Mouse (Mus musculus) liver, adult 2 months (tissue): ENCODE measurements at regions not wholly inside any gene's neighbourhood (a gene's known extent, or its start where the extent isn't known, plus 50 kb on each side); places are given as distances from the start of the nearest gene placed in this dataset.

ENCODE experiments used
- DNase-seq: peaks from one replicate; pipeline ENCODE4 v3.0.0-alpha.2; 2011; ENCODE audit warnings: low read depth, low spot score; ENCODE audit errors: extremely low read depth
- H3K27ac ChIP-seq: fragments of 200-500 bp; replicated peaks from 2 replicates; pipeline ENCODE4 v1.5.1; 2012; ENCODE audit warnings: low read depth, mild to moderate bottlenecking, control low read depth, inconsistent platforms, low read length; ENCODE audit not compliant: insufficient read depth
- H3K27me3 ChIP-seq: fragments of 200-500 bp; 2 replicates; pipeline ENCODE4 v1.6.1; 2012; ENCODE audit warnings: mild to moderate bottlenecking, moderate library complexity, low read length, inconsistent platforms; ENCODE audit not compliant: control insufficient read depth, insufficient read depth
- H3K36me3 ChIP-seq: fragments of 200-500 bp; 2 replicates; pipeline ENCODE4 v1.6.1; 2012; ENCODE audit warnings: low read length, inconsistent platforms; ENCODE audit not compliant: control insufficient read depth, insufficient read depth
- H3K4me1 ChIP-seq: fragments of 200-500 bp; 2 replicates; pipeline ENCODE4 v1.6.1; 2011; ENCODE audit warnings: low read length; ENCODE audit not compliant: control insufficient read depth, insufficient read depth
- H3K4me3 ChIP-seq: fragments of 200-500 bp; 2 replicates; pipeline ENCODE4 v1.5.1; 2011; ENCODE audit warnings: low read depth, mild to moderate bottlenecking, control low read depth, low read length, moderate library complexity; ENCODE audit not compliant: insufficient read depth
- H3K79me2 ChIP-seq: fragments of 200-500 bp; 2 replicates; pipeline ENCODE4 v1.6.1; 2012; ENCODE audit warnings: inconsistent platforms, mild to moderate bottlenecking, low read length, moderate library complexity; ENCODE audit not compliant: control insufficient read depth, insufficient read depth
- H3K9ac ChIP-seq: fragments of 200-500 bp; 2 replicates; pipeline ENCODE4 v1.6.1; 2012; ENCODE audit warnings: low read depth, mild to moderate bottlenecking, control low read depth, inconsistent platforms, low read length
- CTCF ChIP-seq: fragments of 200-500 bp; IDR thresholded peaks from 2 replicates; pipeline ENCODE4 v1.5.1; 2011; ENCODE audit warnings: low read depth, low read length, control low read depth
- POLR2A ChIP-seq: fragments of 200-500 bp; IDR thresholded peaks from 2 replicates; pipeline ENCODE4 v1.6.1; 2011; ENCODE audit warnings: low read length, control low read depth; ENCODE audit not compliant: insufficient read depth; ENCODE audit errors: extremely low read depth
- WGBS: fragments of 180-500 bp; shearing (Covaris S2); methylation state at CpG from one replicate; pipeline ENCODE4 v1.1.7; 2018; 5-methylcytosine and 5-hydroxymethylcytosine counted together

DNA sequence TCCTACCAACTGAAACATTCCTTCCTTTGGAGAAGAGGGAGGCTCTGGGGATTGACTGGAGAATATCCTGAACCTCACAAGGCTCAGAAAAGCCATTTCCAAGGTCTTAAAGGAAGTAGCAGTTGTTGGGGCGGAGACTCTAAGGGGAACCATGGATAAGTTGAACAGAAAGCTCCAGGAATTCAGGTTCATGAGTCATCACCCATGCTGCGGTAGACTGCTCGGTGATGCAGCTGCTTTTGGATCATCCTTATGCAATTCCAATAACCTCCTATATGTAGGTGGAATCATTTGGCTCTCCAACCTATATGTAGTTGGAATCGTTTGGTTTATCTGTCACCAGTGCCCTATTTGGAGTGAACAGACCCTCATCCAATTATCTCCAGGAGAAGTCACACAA is 137.6 kb downstream of the Insig2 start:
- Histone ChIP-seq H3K36me3 (no peaks in the 10 kb centered on the region), H3K27ac (no peak overlapping the region), H3K27me3 (0 out of 2 replicates have a peak, but pooled peaks cover 2% of the 10 kb centered on the region), H3K9ac (no peak overlapping the region), H3K79me2 (no peaks in the 10 kb centered on the region), H3K4me1 (no peaks in the 10 kb centered on the region), H3K4me3 (no peak overlapping the region)
- no peak for DNase-seq
- no peak for TF ChIP-seq CTCF
- TF ChIP-seq POLR2A = no peak
- WGBS = 87% methylated on average over 4 of the region's 4 CpGs

DNA sequence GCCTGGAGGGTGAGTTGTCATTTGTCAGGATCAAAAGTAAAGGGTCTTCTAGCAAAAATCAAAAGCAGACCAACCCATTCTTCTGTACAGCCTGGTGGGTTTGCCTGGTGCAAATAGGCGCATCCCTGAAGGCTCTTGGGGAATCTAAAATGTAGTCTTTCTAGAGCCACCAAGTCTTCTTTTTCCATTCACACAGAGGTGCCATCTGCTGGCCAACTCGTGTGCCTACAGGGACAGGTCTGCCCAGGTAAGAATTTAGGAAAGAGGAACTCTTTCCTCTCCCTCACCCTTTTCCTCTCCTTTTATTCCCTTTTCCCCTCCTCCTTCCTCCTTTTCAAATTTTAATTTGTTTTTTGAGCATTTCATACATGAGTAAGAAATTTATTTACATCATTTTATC is 116.5 kb downstream of the Insig2 start:
- Histone ChIP-seq H3K36me3 (no peaks in the 10 kb centered on the region), H3K27me3 (no peaks in the 10 kb centered on the region), H3K4me1 (no peaks in the 10 kb centered on the region), H3K79me2 (no peaks in the 10 kb centered on the region), H3K9ac (no peak overlapping the region), H3K27ac (no peak overlapping the region), H3K4me3 (no peak overlapping the region)
- peak; percentile 9 for DNase-seq
- TF ChIP-seq CTCF (peak; percentile 66), POLR2A (no peak)
- WGBS = 15% methylated on average over 2 of the region's 2 CpGs

DNA sequence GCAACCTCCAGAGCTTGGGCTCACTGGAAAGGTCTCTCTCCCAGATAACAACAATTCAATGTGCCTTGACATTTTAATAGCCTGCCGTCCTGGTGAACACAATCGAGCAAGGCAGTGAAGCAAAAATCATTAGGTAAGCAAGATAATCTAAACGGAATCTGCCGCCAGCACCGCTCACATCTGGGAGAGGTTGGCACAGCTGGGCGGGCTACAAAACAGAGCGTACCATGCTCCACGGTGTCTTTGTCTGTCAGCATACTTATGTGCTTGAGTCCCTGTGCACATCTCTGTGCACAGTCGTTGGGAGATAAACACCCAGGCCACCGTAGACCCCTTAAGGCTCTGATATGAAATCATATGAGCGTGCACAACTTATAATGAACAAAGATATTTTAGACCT is 108.1 kb downstream of the Insig2 start:
- Histone ChIP-seq H3K9ac (no peak overlapping the region), H3K36me3 (no peaks in the 10 kb centered on the region), H3K79me2 (no peaks in the 10 kb centered on the region), H3K4me1 (no peaks in the 10 kb centered on the region), H3K27me3 (no peaks in the 10 kb centered on the region), H3K4me3 (no peak overlapping the region), H3K27ac (no peak overlapping the region)
- DNase-seq = no peak
- TF ChIP-seq POLR2A (no peak), CTCF (no peak)
- 79% methylated on average over 11 of the region's 11 CpGs for WGBS

DNA sequence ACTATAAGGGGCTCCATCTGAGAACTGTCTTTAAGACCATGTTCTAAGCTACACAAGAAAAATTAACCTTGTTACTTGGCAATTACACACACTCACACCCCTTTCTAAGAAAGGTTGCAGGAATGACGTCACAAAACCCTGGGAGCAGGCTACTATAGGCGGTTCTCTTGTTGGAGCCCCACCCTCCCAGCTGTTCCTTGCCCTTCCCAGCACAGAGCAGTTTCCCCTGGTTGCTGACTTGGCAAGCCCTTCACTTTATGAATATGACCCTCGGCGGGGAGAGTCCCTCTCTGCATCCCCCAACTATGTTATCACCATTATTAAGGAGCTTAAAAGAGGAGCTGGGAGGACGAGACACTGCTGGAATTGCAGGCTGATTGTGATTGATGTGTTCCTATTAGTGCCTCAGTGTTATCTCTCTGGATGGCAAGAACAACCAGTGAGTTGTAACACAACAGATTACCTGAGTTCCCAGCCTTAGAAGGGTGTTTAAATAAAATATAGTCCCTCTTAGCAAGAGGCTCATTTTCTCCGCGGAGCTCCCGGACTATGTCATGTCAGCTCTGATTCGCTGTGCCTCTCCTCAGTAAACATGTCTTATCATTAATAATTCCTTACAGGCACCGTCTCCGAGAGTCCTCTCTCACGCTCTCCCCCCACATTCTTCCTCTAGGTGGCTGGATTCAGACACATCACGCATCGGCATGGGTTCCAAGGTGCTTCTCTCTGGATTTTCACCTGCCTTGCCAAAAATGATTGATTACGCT is 105.7 kb downstream of the Insig2 start:
- Histone ChIP-seq H3K36me3 (no peaks in the 10 kb centered on the region), H3K4me1 (no peaks in the 10 kb centered on the region), H3K9ac (no peak overlapping the region), H3K79me2 (no peaks in the 10 kb centered on the region), H3K27ac (no peak overlapping the region), H3K27me3 (no peaks in the 10 kb centered on the region), H3K4me3 (no peak overlapping the region)
- DNase-seq = no peak
- WGBS = 51% methylated on average over 15 of the region's 15 CpGs
- TF ChIP-seq CTCF (no peak), POLR2A (no peak)

DNA sequence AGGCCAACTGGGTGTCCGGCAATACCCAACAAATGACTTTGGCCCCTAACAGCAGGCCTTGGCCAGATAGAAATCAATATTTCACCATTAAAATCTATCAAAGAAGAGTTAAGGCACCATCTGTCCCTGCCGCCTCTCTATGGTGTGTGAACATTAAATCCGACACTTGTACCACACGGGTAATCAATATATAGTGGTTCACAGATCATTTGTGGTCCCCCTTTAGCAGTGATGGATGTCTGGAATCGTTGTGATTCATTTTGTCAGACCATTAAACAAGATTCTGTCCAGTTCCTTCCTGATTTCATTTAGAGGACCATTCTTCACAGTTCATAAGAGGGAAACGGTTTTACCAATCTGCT is 105.2 kb downstream of the Insig2 start:
- 57% methylated on average over 6 of the region's 6 CpGs for WGBS
- no peak overlapping the region for H3K4me3 ChIP-seq
- H3K79me2 ChIP-seq = no peaks in the 10 kb centered on the region
- no peaks in the 10 kb centered on the region for H3K4me1 ChIP-seq
- no peak overlapping the region for H3K9ac ChIP-seq
- no peaks in the 10 kb centered on the region for H3K27me3 ChIP-seq
- no peaks in the 10 kb centered on the region for H3K36me3 ChIP-seq
- DNase-seq = peak; percentile 12
- H3K27ac ChIP-seq = no peak overlapping the region
- TF ChIP-seq POLR2A (no peak), CTCF (no peak)

DNA sequence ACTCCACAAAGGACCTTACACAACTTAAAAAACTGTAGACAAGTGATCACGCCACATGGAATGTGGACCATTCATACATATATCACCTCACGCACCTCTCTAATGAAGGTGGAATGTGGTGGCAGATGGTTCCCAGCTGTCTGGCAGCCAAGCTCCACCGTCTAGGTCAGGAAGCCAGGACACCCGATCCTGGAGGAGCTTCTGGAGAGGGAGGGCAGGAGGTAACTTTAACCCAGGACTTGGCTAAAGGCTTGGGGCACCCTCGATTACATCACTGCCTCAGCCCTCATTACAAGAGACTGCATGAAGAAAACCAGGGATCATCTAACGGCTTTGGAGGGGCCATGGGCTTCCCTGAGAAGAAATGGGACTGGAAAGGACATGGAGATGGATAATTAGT is 88.8 kb downstream of the Insig2 start:
- WGBS = 29% methylated on average over 6 of the region's 6 CpGs
- peaks cover 1% of the 10 kb centered on the region; the same call in 1 of the 2 replicates for H3K4me1 ChIP-seq
- peak overlapping the region; percentile 28 for H3K27ac ChIP-seq
- peak; percentile 84 for DNase-seq
- H3K36me3 ChIP-seq = no peaks in the 10 kb centered on the region
- no peak overlapping the region for H3K9ac ChIP-seq
- H3K79me2 ChIP-seq = no peaks in the 10 kb centered on the region
- TF ChIP-seq CTCF = no peak
- no peak for TF ChIP-seq POLR2A
- H3K27me3 ChIP-seq = no peaks in the 10 kb centered on the region; the same call in 1 of the 2 replicates
- H3K4me3 ChIP-seq = no peak overlapping the region
